Mouse (Mus musculus) layer of hippocampus, adult 9-10 months (tissue): ENCODE results near the gene Fam171a2.

Source experiments
- DNase-seq: peaks from one replicate; pipeline ENCODE4 v3.0.0; 2022; ENCODE audit warnings: low spot score

Gene Fam171a2

DNA sequence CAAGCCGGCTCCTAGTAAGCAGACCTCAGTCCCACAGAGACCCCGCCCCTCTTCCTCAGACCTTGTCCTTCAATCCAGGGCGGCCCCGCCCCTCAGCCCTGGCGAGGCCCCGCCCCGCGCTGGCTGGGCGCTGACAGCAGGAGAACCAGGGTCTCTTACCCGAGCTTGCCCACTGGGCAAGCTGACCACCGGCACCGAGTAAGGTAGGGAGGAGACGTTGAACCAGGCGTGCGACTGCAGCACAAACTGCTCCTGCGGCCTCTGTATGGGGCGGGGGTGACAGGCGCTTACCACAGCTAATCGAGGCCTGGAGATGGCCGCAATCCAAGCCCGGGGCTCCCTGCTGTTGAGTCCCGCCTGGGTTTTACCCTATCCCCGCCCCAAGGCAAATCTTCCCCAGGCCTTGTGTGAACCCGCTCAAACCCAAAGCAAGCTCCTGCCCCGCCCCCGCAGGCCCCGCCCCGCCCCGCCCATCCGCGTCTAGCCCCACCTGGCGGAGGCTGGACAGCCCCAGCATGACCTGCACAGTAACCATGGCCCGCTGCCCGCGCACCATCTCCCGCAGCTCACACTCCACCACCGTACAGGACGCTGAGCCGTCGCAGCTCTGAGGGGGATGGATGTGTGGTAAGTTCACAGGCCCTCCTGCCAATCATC is 8.4 kb upstream of the Fam171a2 start:
- no peak for DNase-seq

DNA sequence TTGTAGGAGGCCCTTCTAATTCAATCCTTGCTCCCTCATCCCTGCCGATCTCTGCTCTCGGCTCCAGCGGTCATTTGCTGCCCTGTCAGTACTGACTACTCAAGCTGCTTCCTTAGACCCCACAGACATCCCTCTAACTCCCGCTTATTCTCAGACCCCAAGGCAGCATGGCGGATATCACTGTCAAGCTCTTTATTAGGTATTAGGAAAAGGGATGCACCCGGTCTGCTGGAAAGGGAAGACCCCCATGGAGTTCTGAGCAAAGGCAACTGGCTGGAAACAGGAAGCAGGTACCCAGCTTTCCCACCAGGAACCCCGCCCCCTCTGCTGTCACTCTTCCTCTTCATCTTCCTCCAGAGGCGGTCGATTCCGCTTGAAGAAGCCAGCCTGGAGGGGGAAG is 5.6 kb upstream of the Fam171a2 start:
- no peak for DNase-seq

GRCm38 (mm10) chr11:102449043-102450008 is 1.8 kb upstream of the Fam171a2 start:
- no peak for DNase-seq

DNA sequence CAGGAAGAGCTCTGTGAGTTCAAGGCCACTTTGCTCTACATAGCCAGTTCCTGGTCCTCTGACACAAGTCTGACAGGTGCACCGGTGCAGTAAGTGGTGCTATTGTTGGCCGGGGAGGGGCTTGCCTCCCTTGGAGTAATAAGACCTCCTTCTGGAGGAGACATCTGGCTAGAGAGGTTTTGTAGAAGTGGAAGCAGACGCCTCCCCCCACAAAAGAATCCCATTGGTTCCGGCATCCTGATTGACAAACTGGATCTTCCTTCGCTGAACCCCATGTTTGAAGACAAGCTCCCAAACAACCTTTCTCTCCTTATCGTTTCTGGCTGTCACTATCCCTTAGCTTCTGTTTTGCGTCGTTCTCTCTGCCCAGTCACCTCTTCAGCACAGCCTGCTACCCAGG is 845 bp upstream of the Fam171a2 start:
- DNase-seq: no peak

DNA sequence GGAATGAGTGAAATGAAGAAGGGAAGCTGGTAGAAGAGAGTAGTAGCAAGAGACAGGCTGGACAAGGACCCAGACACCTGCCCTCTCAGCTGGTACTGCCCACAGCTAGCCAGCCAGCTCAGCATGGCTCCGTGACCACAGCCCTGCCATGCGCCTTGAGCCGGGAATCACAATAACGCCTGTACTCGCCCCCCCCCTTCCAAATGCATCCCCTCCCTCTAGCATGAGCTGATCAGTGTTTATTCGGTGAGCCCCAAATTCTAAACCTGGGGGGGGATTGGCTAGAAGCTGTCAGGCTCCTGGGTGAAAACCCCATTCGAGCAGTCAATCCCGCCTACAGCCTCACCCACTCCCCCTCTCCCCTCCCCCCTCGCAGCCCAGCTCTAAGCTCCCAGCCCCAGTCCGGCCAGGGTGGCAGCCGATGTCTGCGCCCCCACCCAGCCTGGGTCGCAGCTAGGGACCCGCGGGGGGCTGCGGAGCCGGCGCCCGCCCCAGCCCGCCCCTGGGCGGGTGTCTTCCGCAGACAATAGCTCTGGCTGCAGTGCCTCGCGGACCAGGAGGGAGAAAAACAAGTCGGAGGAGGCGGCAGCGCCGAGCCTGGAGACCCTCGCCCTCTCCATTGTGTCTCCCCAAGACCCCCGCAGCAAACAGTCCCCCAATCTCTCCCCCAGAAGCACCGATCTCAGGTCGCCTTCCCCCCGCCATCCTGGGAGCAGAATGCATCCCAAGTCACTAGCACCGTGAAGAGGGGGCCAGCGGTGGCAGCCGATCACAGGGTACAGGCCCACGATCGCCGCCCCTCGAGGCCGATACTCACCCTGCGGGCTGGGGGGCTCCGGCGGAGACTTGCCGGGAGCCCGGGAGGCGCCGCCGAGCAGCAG is 661 bp downstream of the Fam171a2 start:
- no peak for DNase-seq

GRCm38 (mm10) chr11:102445891-102446361 is 1.6 kb downstream of the Fam171a2 start:
- no peak for DNase-seq

GRCm38 (mm10) chr11:102445264-102445890 is 2.1 kb downstream of the Fam171a2 start:
- no peak for DNase-seq

DNA sequence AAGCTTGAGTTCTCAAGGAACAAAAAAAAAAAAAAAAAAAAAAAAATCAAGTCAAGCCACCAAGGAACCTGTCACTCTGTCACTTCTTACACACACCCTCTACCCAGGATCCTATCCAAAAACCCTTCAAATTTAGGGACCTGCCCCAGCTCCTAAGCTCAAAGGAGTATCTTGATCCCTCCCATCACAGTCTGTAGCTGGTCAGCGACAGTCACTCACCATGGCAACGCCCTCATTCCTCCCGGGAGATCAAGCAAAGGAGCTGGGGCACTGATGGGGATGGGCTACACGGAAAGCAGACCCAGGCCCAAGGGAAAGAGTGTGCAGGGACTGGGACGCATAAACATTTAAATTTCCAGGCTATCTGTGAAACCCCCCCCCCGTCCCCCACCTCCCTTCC is 2.7 kb downstream of the Fam171a2 start:
- no peak for DNase-seq

- no peak for DNase-seq
These were observed 3.2 kb downstream of the Fam171a2 start for GRCm38 (mm10) chr11:102444321-102444720.

- DNase-seq: no peak
These were observed 3.7 kb downstream of the Fam171a2 start for GRCm38 (mm10) chr11:102443740-102444139.

GRCm38 (mm10) chr11:102442089-102442488 is 5.4 kb downstream of the Fam171a2 start:
- no peak for DNase-seq

DNA sequence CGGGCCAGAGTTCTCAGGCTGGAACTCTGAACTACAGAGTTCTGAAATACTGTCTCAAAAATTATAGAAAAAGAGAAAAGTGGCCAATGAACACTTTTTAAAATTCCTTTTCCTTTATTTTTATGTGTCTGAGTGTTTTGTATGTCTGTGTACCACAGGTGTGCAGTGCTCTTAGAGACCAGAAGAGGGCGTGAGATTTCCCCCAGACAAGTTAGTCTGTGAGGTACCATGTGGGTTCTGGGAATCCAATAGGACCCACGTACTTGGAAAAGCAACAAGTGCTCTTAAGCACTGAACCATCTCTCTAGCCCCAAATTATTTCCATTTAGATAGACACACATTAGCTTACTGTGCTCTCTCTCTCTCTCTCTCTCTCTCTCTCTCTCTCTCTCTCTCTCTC is 6.0 kb downstream of the Fam171a2 start:
- no peak for DNase-seq

DNA sequence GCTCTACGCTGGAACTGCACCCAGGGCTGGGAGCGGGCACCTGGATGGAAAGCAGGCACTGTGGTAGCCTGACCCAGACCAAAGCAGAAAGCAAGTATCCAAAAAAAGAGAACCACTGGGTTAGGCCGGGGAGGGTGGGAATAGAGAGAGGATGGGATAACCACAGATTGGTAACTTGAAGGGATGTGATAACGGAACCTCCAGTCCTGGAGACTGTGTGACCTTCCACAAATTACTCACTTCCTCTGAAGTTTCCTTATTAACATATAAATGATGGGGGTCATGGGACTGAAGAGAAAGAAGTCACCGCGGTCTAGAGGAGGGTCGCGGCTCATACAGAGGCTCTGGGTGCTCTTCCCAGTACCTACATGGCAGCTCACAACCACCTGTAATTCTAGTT is 7.2 kb downstream of the Fam171a2 start:
- no peak for DNase-seq

DNA sequence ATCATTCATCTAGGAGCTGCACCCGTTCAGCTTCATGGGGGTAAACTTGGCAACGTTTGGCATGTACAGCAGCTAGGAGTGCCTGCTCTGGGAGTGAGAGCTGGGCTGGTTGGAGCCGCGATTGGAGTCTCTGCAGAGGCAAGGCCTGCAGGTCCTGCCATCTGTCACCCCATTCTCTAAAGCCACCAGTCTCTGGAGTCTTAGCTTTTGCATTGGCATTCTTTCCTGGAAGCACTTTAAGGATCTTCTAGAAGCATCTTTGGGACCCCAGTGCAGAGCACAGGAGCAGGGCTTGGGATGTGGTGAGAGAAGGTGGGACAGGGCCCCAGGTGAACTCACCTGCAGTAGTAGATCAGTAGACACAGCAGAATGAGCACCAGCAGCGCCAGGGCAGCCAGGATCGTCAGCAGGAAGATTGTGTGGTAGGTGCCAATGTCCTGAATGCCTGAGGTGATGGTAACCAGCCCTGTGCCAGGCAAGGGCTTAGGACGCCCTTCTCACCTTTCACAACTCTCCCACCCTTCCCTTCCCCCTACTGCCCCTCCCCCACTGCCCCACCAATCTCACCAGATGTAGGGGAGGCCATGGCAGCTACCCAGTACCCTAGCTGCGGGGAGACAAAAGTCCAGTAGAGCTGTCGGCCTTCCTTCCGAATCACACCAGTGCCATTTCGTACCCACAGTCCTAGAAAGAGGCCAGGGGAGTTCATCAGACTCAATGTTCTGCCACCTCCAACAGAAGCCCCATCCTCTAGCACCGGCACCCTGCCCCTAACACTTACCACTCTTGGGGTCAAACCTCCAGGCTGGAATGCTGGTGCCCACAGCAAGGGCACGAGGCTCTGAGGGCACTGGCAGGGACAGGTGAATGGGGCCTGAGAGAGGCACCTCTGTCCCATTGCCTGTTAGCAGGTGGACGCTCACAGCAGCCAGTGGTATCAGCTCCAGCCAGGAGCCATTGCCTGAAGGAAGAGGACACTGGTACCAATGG is 8.1 kb downstream of the Fam171a2 start:
- DNase-seq: no peak

- DNase-seq: no peak
These were observed 9.0 kb downstream of the Fam171a2 start for GRCm38 (mm10) chr11:102438212-102439092.

- no peak for DNase-seq
These were observed 10.1 kb downstream of the Fam171a2 start for GRCm38 (mm10) chr11:102437120-102438061.

DNA sequence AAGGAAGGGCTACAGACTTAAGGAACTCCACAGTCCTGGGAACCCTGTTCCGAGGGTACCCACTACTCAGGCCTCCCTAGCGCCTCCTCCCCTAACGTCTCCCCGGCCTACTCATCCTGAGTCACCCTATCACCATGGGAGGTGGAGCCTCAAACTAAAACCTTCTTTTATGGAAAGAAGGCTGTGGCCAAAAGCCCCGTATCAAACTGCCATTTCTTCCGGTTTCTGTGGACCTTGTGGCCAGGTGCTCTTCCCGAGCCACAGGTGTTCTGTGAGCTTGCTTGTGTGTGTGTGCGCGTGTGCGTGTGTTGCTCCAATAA is 11.1 kb downstream of the Fam171a2 start:
- no peak for DNase-seq

DNA sequence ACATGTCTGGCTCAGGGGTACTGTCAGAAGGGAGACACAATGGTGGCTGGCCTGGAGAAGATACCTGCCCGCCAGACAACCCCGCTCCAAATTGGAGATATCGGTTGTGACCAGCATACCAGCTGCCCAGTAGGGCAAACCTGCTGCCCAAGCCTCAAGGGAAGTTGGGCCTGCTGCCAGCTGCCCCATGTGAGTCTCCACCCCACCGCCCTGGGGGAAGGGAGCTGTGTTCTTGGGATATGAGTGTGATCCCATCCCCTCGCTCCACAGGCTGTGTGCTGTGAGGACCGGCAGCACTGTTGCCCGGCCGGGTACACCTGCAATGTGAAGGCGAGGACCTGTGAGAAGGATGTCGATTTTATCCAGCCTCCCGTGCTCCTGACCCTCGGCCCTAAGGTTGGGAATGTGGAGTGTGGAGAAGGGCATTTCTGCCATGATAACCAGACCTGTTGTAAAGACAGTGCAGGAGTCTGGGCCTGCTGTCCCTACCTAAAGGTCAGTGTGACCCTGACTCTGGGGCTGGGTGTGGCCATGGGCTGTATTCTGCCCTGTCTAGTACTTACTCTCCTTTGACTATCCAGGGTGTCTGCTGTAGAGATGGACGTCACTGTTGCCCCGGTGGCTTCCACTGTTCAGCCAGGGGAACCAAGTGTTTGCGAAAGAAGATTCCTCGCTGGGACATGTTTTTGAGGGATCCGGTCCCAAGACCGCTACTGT is 11.6 kb downstream of the Fam171a2 start:
- no peak for DNase-seq
